Mouse (Mus musculus): ENCODE measurements around the gene Arcn1. TPM values are rescaled to one million over a fixed set of nuclear protein-coding genes. Genes with fewer than 3 reads are reported as not detected.

Gene Arcn1
- polyA plus RNA-seq, 1 experiment from 2014 or later, result 138 TPM

GRCm38 (mm10) chr9:44801669-44802068 lies 34.0 kb upstream of the Arcn1 start:
- ATAC-seq (no peak), DNase-seq (ENCODE audit: low spot score) (no peak)
- H3K9ac ChIP-seq (ENCODE audit: low read length), result no peak overlapping the region
- H3K27me3 ChIP-seq (replicated peaks; ENCODE audit: control insufficient read depth, insufficient read depth, low read length), result 0 out of 2 replicates have a peak, but pooled peaks cover 3% of the 10 kb centered on the region
- H3K36me3 ChIP-seq (ENCODE audit: control insufficient read depth, insufficient read depth, low read length), result peaks cover 22% of the 10 kb centered on the region
- H3K4me3 ChIP-seq (ENCODE audit: low read depth, low read length), result no peak overlapping the region
- H3K4me1 ChIP-seq (ENCODE audit: control insufficient read depth, insufficient read depth, low read length), result peaks cover 8% of the 10 kb centered on the region
- WGBS, result 82% methylated on average over 6 of the region's 6 CpGs
- no peak overlapping the region for H3K27ac ChIP-seq (ENCODE audit: low read depth, low read length)
- no peak overlapping the region for H3K4me2 ChIP-seq (ENCODE audit: low read length)
- no peaks in the 10 kb centered on the region for H3K9me3 ChIP-seq (replicated peaks; ENCODE audit: control insufficient read depth, low read length)

GRCm38 (mm10) chr9:44799958-44800324 lies 32.3 kb upstream of the Arcn1 start:
- ATAC-seq (no peak), DNase-seq (ENCODE audit: low spot score) (no peak)
- peak overlapping the region; percentile 55 for H3K4me3 ChIP-seq (ENCODE audit: low read depth, low read length)
- 34% methylated on average over 9 of the region's 9 CpGs for WGBS
- H3K27ac ChIP-seq (ENCODE audit: low read depth, low read length), result no peak overlapping the region
- H3K9ac ChIP-seq (ENCODE audit: low read length), result peak overlapping the region; percentile 69; the same call in 1 of the 2 replicates
- no peaks in the 10 kb centered on the region for H3K9me3 ChIP-seq (replicated peaks; ENCODE audit: control insufficient read depth, low read length)
- H3K36me3 ChIP-seq (ENCODE audit: control insufficient read depth, insufficient read depth, low read length), result peaks cover 5% of the 10 kb centered on the region
- H3K4me2 ChIP-seq (ENCODE audit: low read length), result peak overlapping the region; percentile 97
- 0 out of 2 replicates have a peak, but pooled peaks cover 3% of the 10 kb centered on the region for H3K27me3 ChIP-seq (replicated peaks; ENCODE audit: control insufficient read depth, insufficient read depth, low read length)
- H3K4me1 ChIP-seq (ENCODE audit: control insufficient read depth, insufficient read depth, low read length), result peaks cover 8% of the 10 kb centered on the region

GRCm38 (mm10) chr9:44799102-44799957 lies 31.7 kb upstream of the Arcn1 start, which contains the start of gene Tmem25:
Gene Tmem25 (minus strand): TSS chr9:44799307.
- under 1% methylated on average over 74 of the region's 75 CpGs for WGBS

GRCm38 (mm10) chr9:44798298-44798697 lies 30.7 kb upstream of the Arcn1 start:
- 38% methylated on average over 7 of the region's 7 CpGs for WGBS
- Histone ChIP-seq H3K4me3 (ENCODE audit: low read depth, low read length) (peak overlapping the region; percentile 55), H3K27me3 (replicated peaks; ENCODE audit: control insufficient read depth, insufficient read depth, low read length) (0 out of 2 replicates have a peak, but pooled peaks cover 3% of the 10 kb centered on the region), H3K27ac (ENCODE audit: low read depth, low read length) (no peak overlapping the region), H3K4me2 (ENCODE audit: low read length) (peak overlapping the region; percentile 97), H3K9me3 (replicated peaks; ENCODE audit: control insufficient read depth, low read length) (no peaks in the 10 kb centered on the region), H3K36me3 (ENCODE audit: control insufficient read depth, insufficient read depth, low read length) (no peaks in the 10 kb centered on the region), H3K4me1 (ENCODE audit: control insufficient read depth, insufficient read depth, low read length) (peaks cover 8% of the 10 kb centered on the region), H3K9ac (ENCODE audit: low read length) (peak overlapping the region; percentile 69; the same call in 1 of the 2 replicates)
- ATAC-seq (no peak), DNase-seq (ENCODE audit: low spot score) (no peak)

More at GRCm38 (mm10) chr9:44799102-44799957, 31.7 kb upstream of the Arcn1 start, which contains the start of gene Tmem25:
- peak within 1 kb of the TSS; percentile 97 for H3K4me2 ChIP-seq (ENCODE audit: low read length)
- peak within 1 kb of the TSS; percentile 65 for H3K27ac ChIP-seq (ENCODE audit: low read depth, low read length)
- H3K4me1 ChIP-seq (ENCODE audit: control insufficient read depth, insufficient read depth, low read length), result peaks cover 8% of the 10 kb centered on the region
- peak within 1 kb of the TSS; percentile 55 for H3K4me3 ChIP-seq (ENCODE audit: low read depth, low read length)
- H3K9ac ChIP-seq (ENCODE audit: low read length), result peak within 1 kb of the TSS; percentile 69
- no peaks in the 10 kb centered on the region for H3K36me3 ChIP-seq (ENCODE audit: control insufficient read depth, insufficient read depth, low read length)
- H3K9me3 ChIP-seq (replicated peaks; ENCODE audit: control insufficient read depth, low read length), result no peaks in the 10 kb centered on the region
- DNase-seq (ENCODE audit: low spot score) (peak; percentile 85), ATAC-seq (peak; percentile 97)
- H3K27me3 ChIP-seq (replicated peaks; ENCODE audit: control insufficient read depth, insufficient read depth, low read length), result 0 out of 2 replicates have a peak, but pooled peaks cover 3% of the 10 kb centered on the region

- no peaks in the 10 kb centered on the region for H3K9me3 ChIP-seq (replicated peaks; ENCODE audit: control insufficient read depth, low read length)
- peaks cover 50% of the 10 kb centered on the region for H3K36me3 ChIP-seq (ENCODE audit: control insufficient read depth, insufficient read depth, low read length)
- H3K27me3 ChIP-seq (replicated peaks; ENCODE audit: control insufficient read depth, insufficient read depth, low read length), result 0 out of 2 replicates have a peak, but pooled peaks cover under 1% of the 10 kb centered on the region
- no peak overlapping the region for H3K4me3 ChIP-seq (ENCODE audit: low read depth, low read length)
- ATAC-seq, result no peak
- no peak overlapping the region for H3K27ac ChIP-seq (ENCODE audit: low read depth, low read length)
- no peaks in the 10 kb centered on the region for H3K4me1 ChIP-seq (ENCODE audit: control insufficient read depth, insufficient read depth, low read length)
- no peak for DNase-seq (ENCODE audit: low spot score)
- WGBS, result 83% methylated on average over 9 of the region's 9 CpGs
- H3K4me2 ChIP-seq (ENCODE audit: low read length), result no peak overlapping the region
- no peak overlapping the region for H3K9ac ChIP-seq (ENCODE audit: low read length)
Measured at GRCm38 (mm10) chr9:44792842-44793241, 25.2 kb upstream of the Arcn1 start.

- Histone ChIP-seq H3K9me3 (replicated peaks; ENCODE audit: control insufficient read depth, low read length) (no peaks in the 10 kb centered on the region), H3K27ac (ENCODE audit: low read depth, low read length) (peak overlapping the region; percentile 79), H3K27me3 (replicated peaks; ENCODE audit: control insufficient read depth, insufficient read depth, low read length) (no peaks in the 10 kb centered on the region), H3K9ac (ENCODE audit: low read length) (peak overlapping the region; percentile 88), H3K4me3 (ENCODE audit: low read depth, low read length) (peak overlapping the region; percentile 88), H3K36me3 (ENCODE audit: control insufficient read depth, insufficient read depth, low read length) (peaks cover 14% of the 10 kb centered on the region), H3K4me1 (ENCODE audit: control insufficient read depth, insufficient read depth, low read length) (no peaks in the 10 kb centered on the region), H3K4me2 (ENCODE audit: low read length) (peak overlapping the region; percentile 85)
- WGBS, result under 1% methylated on average over 41 of the region's 41 CpGs
- peak; percentile 97 for DNase-seq (ENCODE audit: low spot score)
- ATAC-seq, result peak; percentile 99
Measured at GRCm38 (mm10) chr9:44772750-44773651, 5.4 kb upstream of the Arcn1 start.

- H3K4me3 ChIP-seq (ENCODE audit: low read depth, low read length), result no peak overlapping the region
- no peak for ATAC-seq
- no peaks in the 10 kb centered on the region for H3K9me3 ChIP-seq (replicated peaks; ENCODE audit: control insufficient read depth, low read length)
- WGBS, result 27% methylated on average over 5 of the region's 5 CpGs
- H3K4me1 ChIP-seq (ENCODE audit: control insufficient read depth, insufficient read depth, low read length), result no peaks in the 10 kb centered on the region
- peaks cover 12% of the 10 kb centered on the region for H3K36me3 ChIP-seq (ENCODE audit: control insufficient read depth, insufficient read depth, low read length)
- H3K4me2 ChIP-seq (ENCODE audit: low read length), result no peak overlapping the region
- H3K27me3 ChIP-seq (replicated peaks; ENCODE audit: control insufficient read depth, insufficient read depth, low read length), result no peaks in the 10 kb centered on the region
- no peak overlapping the region for H3K9ac ChIP-seq (ENCODE audit: low read length)
- DNase-seq (ENCODE audit: low spot score), result no peak
- no peak overlapping the region for H3K27ac ChIP-seq (ENCODE audit: low read depth, low read length)
Measured at GRCm38 (mm10) chr9:44772392-44772749, 4.7 kb upstream of the Arcn1 start.

- WGBS, result 91% methylated on average over 5 of the region's 5 CpGs
- ATAC-seq (no peak), DNase-seq (ENCODE audit: low spot score) (no peak)
- H3K27ac ChIP-seq (ENCODE audit: low read depth, low read length), result no peak overlapping the region
- H3K4me1 ChIP-seq (ENCODE audit: control insufficient read depth, insufficient read depth, low read length), result peaks cover 4% of the 10 kb centered on the region; the same call in 1 of the 2 replicates
- no peak overlapping the region for H3K9ac ChIP-seq (ENCODE audit: low read length)
- H3K4me2 ChIP-seq (ENCODE audit: low read length), result no peak overlapping the region
- H3K9me3 ChIP-seq (replicated peaks; ENCODE audit: control insufficient read depth, low read length), result no peaks in the 10 kb centered on the region
- no peak overlapping the region for H3K4me3 ChIP-seq (ENCODE audit: low read depth, low read length)
- no peaks in the 10 kb centered on the region for H3K27me3 ChIP-seq (replicated peaks; ENCODE audit: control insufficient read depth, insufficient read depth, low read length)
- H3K36me3 ChIP-seq (ENCODE audit: control insufficient read depth, insufficient read depth, low read length), result peaks cover 12% of the 10 kb centered on the region
Measured at GRCm38 (mm10) chr9:44771376-44771775, 3.7 kb upstream of the Arcn1 start.
